Mouse (Mus musculus) testis, postnatal 14 days (tissue): ENCODE measurements around the gene Ldha.
A peak's percentile ranks its signal among the peaks of the same experiment; 100 is the strongest.
"Not testable (repeated sequence)": the region's sequence is repeated elsewhere in the genome, so short reads cannot be mapped to it uniquely, and the experiment has no call there.

ENCODE experiments used
- DNase-seq: peaks from one replicate; pipeline ENCODE4 v3.0.0; 2021; ENCODE audit warnings: low spot score

Gene Ldha

DNA sequence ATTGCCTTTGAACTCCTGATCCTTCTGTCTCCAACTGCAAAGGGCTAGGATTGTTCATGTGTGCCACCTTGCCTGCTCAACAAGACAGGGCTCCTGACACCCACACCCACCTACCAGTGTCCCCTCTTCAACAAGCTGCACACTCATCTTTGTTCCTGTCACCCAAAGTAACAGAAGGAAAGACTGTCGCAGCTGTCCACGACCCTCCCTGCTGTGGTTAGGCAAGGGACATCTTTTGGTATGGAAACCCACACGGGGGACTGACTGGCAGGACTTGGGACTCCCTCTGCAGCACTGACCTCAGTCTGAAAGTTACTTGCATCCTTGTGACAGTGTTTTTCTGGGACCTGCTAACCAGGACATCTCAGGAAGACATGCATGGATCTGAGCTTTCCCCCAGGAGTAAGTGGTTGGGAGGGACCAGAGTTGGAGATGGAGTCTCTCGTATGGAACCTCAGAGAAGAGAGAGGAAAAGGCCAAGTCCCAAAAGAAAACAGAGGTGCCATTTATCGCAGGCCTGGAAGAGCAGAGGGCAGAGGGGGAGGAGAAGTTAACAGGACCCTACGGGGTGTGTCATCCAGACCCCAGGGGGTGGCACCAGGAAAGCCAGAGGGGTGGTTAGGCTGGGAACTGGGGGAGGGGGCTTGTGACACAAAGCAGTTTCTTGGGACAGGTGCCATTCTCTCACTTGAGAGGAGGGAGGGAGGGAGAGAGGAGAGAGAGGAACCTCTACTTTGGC, at the start of gene Ldha:
TSS of gene Ldha (plus strand) at position 689 of the 739 bp plus-strand sequence.
- no peak for DNase-seq

DNA sequence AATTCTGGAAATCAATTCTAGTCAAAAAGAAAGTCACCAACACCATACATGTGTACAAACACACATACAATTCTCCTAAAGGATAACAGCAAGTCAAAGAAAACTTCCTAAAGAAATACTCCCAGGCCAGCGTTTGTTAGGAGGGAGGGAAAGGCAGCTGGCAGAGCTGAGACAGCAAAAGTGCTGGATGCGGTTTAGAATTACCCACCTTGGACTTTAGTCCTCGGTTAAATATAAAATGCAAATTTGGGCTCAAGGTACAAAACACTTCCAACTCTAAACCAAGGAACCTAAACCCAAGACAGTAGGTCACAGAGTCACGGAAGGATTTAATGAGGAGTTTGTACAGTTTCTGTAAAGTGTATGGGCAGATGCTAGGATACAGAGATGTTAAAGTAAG, 47.4 kb upstream of the Ldha start:
- DNase-seq = no peak

DNA sequence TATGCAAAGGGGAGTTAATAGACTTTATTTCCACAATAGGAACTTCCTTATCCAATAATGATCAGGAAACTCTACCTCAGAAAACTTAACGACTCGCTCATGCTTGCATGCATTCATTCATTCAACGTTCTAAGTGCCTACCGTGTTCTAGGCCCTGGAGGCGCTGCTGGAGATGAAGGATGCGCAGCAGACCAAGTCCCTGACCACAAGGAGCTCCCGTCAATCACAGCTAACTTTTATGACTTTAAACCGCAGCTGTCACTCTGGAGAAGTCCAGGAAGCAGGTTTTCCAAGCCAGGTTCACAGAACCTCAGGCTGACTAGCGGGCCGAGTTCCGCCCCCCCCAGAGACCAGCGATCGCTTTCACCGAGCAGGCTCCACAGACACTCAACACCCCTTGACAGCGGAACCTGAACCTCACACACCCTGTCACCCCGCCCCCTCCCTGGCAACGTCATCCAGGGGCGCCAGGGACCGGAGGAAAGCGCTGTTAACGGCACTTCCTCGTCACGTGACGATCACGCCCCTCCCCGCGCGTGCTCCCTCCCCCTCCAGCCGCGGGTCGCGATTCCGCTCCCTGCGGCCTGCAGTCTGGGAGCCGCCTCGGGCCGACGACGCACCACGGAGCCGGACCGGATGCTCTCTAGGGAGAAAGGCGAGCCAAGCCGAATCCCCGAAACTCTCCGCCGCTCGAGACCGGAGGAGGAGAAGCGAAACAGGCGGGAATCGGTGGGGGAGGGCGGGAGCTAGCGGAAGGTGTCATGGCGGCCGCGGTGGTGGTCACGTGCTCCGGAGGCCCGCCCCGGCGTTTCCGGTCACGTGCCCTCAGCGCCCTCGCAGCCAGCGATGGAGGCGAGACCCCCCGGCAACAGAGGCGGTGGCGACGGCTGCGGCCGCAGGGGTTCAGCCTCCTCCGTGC, 45.7 kb upstream of the Ldha start, which contains the start of the genes Hps5 and Gtf2h1:
TSS of gene Hps5 (minus strand) at position 778 of the 919 bp plus-strand sequence.
TSS of gene Gtf2h1 (plus strand) at position 817 of the 919 bp plus-strand sequence.
- DNase-seq = peak; percentile 98

DNA sequence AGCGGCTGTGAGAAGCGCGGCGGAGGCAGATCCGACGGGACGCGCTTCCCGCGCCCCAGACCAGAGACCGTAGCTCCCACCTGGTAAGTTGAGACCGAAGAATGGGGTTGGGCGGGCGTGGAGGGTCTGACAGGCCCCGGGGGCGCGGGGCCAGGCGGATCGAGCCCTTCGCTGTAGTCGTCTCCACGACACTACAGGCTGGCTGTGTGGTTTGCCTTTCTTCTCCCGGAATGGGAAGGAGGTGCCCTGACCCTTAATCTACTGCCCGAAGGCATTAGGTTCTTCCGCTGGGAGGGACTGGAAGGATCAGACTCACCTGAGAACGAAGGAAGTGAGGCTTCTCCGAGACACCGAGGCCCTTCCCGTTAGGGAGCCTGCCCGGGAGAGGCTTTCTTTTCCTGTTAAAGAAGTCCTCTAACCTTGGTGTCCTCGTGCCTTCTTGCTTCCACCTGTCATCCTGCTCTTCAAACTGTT, 45.0 kb upstream of the Ldha start:
- DNase-seq = no peak

DNA sequence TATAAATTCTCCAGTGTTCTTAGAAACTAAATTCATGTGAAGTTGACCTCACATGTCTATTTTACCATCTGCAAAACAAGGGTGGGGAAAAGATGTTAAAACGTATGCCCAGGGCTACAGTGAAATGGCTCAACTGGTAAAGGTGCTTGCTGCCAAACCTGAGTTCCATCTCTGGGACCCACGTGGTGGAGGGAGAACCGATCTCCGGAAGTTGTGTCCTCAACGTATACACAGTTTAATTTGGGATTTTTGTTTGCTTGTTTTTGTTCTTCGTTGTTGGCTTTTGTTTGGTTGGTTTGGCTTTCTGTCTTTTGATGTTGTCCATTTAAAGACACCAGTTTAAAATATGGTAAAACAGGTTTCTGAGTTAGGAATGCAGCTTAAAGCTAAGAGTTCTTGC, 44.5 kb upstream of the Ldha start:
- DNase-seq = no peak

DNA sequence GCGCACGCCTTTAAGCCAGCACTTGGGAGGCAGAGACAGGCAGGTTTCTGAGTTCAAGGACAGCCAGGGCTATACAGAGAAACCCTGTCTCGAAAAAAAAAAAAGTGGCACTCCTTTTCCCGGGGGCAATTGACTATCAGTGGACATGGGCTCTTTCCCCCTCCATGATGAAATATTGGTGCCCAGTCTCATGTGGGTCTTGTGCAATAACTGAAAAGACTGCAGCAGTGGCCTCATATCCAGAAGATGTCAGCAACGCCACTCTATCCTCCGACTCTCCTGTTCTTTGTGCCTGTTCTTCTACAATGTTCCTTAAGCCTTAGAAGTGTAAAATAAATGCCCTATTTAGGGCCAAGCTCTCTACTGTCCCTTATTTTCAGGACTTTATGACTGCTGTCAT, 30.9 kb upstream of the Ldha start:
- no peak for DNase-seq

DNA sequence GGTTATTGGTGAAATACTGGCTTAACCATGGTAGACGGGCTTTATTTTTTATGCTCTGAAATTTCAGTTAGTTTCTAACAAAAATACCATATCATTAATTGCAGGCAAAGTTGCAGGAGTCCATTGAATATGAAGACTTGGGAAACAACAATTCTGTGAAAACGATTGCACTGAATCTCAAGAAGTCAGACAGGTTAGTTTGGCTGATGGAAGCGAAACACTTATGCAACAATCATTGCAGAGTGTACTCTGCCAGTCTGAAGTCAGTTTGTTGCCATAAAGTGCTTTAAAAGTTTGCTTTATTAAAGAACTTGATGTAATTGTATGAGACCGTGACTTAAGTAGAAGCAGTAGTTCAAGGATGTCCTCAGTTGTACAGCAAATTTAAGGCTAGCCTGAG, 27.3 kb upstream of the Ldha start:
- DNase-seq = no peak

DNA sequence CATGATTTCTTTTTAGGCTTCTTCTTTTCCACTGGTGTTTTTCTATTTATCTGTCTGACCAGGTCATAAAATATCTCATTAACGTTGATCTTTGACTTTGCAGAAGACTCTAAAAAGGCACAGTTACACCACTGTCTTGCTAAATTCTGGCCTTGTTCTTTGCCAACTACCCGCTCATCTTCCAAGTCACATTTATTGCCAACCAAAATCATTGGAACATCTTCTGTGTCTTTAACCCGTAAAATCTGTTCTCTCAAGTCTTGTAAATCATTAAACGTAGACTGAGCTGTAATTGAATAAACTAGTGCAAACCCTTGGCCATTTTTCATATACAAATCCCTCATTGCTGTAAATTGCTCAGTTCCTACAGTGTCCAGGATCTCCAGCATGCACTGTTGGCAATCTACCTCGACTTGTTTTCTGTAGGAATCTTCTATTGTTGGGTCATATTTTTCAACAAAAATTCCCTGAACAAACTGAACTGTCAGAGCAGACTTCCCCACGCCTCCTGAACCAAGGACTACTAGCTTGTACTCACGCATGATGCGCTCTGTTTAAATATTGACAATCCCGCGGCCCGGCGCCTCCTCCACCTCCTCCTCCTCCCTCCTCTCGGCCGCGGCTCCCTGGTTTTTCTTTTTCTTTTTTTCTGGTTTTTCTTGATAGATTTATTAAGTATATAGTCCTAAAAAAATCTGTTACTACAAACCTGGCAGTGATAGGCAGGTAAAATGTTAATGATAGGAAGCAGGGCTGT, 20.2 kb upstream of the Ldha start:
- not testable (repeated sequence) for DNase-seq

DNA sequence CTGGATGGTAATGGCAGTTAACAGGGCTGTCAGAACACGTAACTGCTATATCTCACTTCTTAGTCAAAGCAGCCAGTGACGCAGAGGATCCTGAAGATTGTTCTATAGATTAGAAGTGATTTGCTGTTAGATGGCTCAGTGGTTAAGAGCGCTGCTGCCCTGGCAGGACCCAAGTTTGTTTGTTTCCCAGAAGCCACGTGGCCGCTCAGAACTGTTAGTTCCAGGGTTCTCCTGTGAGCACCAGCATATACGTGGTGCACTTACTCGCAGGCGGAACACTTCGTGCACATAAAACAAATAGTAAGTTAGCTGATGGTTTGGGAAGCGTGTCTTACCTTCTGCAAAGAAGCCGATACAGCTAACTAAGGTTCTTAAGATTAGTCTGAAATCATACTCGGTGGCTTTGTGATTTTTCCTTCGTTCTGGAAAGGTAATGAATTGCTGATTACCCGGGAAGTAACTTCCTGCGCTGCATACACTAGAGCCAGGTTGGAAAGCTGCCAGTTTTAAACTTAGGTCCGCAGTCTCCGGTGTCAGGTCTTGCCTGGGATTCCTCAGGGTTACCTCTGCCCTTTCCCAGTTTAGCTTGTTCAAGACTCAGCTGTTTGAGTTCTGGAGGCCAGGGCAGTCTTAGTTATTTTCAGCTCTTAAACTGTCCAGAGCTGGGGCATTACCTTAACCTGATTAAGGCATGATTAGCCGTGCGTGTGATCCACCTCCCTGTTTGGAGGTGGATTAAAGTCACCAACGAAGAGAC, 14.1 kb upstream of the Ldha start:
- DNase-seq = no peak

DNA sequence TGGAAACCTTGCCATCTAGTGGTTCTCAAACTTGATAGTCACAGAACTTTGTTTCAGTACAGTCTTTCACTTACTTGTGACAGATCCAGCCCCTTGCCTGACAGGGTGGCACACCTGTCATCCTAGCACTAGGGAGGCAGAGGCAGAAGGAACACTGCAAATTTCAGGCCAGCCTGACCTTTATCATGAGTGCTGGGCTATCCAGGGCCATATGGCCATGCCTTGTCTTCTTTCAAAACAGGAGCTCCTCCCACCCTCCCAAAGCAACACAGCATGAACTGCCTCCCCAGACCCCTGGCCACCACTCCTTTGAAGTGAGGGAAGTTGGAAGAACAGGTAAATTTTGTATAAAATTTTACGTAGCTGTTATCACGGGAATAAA, 13.5 kb upstream of the Ldha start:
- no peak for DNase-seq

DNA sequence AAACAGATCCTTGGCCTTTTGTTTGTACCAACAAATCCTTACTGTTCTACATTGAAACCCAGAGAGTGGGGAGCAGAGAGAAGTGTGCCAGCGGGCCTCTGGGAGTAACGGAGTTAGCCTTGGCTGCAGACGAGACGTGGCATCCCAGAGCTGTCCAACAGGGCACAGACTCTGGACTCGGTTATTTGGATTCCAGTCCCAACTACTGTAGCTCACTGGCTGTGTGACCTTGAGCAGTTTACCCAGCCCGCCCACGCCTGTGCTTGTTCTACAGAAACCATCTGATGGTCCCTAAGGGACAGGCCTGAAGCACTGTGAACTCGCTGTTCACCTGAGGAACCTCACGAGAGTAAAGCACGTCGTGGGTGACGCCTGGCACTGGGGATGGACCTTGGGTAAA, 11.4 kb upstream of the Ldha start:
- DNase-seq = peak; percentile 21

DNA sequence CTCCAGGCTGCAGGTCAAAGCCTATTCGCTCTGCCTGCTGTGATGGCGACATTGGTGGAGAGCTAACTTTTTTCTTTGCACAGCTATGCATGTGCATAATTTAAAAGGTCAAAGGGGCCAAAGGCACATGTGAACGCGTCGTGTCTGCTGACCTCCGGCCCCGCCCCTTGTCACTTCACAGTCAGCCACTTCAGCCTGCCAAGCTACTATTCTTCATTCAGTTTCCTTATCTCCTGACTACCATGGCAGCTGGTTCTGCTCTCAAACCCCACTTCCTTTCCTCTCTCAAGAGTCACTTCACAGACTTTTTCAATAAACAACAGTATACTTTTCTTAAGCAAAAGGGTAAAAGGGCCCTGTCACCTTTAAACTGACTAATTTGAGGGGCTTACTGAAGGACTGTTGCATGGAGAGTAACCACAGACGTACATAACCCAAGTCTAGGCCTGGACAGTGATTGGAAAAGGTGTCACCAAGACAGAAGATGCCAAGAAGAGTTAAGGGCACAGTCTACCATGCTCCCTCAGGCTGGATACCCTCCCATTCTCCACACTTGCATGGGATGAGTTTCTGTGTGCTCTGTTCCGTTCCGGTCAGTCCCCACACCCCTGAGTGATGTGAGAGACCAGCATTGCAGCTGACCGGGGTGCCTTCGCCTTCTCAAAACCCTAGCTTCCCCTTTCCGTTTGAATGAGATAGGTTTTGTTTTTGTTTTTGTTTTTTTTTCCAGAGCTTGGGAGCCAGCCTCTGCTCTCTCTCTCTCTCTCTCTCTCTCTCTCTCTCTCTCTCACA, 10.3 kb upstream of the Ldha start:
- DNase-seq = no peak

DNA sequence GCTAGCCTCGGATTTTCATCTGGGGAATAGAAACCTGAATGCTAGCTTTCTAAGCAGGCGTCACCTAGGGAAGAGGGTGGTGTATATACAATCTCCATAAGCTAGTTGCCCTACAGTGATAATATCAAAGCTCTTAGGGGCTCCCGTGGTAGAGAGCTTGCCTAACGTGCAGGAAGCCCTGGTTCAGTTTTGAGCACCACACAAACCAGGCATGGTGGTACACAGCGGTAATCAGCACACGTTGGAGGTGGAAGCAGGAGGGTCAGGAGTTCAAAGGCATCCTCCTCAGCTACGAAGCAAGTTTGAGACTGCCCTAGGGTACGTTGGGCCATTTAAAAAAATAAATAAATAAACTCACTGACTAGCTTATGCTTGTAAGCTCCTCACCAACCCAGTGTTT, 9.6 kb upstream of the Ldha start:
- no peak for DNase-seq

DNA sequence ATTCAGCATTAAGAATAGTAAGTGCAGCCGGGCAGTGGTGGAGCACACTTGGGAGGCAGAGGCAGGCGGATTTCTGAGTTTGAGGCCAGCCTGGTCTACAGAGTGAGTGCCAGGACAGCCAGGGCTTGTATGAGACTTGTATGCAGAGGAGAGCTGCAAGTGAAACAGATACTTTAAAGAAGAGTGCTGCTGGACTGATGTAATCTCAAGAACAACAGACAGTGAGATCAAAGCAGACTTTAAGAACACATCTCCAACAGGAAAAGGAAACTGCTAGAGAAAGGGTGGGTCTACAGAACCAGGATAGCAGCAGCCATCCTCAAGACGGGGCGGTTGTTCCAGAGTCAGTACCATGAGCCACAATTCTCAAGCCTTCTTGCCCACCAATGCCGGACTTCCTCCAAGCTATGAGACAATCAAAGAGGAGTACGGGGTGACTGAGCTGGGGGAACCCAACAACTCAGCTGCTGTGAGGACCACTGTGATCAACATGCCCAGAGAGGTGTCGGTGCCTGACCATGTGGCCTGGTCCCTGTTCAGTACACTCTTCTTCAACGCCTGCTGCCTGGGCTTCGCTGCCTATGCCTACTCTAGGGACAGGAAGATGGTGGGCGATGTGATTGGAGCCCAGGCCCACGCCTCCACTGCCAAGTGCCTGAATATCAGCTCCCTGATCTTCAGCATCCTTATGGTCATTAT, 9.0 kb upstream of the Ldha start:
- not testable (repeated sequence) for DNase-seq

DNA sequence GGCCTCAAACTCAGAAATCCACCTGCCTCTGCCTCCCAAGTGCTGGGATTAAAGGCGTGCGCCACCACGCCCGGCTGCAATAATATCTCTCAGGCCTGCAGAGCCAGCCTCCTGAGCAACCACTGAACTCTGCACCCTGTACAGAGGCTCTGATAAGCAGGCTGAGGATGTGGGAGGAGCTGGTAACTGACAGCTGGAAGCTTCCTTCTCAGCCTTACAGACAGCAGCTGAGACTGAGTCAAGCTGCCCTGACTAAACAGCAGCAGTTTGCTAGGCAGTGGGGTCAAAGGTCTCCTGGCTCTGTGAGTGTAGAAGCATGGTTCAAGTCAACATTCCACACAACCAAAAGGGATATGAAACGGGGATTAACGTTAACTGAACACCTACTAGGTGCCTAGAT, 8.0 kb upstream of the Ldha start:
- no peak for DNase-seq

DNA sequence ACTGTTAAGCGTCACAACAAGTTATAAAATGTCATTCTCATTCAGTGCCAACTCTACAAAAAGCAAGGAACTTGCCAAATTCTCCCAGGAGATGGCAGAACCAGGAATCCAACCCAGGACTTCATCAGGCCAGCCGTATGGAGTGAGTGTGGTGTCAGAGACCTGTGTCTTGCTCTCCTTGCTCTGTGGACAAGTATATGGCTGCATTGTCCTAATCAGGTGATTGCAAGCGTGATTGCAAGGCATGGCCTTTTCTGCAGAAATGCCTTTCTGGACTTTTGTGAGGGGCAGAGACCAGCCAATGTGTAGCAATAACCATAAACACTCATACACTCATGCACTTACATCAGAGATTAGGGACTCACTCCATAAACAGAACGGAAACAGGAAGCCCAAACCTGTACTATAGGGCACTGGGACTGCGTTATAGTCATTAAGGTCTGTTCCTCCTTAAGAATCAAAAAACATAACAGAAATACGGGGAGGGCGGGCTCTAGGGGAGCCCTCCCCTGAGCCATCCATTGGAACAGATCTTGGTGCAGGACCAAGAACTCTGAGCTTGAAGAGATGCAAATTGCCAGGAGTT, 7.5 kb upstream of the Ldha start:
- DNase-seq = no peak

DNA sequence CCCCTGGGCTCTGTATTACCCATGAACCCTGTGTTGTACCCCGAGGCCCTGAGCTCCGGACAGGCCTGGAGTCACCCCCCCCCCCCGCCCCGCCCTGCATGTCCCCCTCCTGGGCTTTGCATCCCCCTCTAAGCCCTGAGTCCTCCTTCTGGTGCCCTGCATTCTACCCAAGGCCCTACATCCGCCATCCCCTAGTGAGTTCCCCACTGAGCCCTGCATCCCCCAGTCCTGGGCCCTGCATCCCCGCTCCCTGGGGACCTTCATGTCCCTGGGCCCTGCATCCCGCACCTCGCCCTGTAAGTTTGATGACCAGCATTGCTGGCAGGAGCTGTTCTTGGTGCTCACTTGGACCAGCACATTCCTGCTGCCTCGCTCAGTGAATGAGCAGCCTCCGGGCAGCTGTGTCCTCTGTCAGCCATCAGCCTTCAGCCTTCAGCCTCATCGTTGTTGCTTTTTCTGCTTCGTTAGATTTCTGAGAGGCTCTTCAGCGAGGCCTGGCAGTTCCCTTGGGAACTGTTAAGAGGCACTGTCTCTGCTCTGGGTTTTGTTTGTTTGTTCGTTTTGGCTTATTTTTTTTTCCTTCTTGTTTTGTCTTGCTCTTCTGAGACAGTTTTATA, 6.2 kb upstream of the Ldha start:
- no peak for DNase-seq

DNA sequence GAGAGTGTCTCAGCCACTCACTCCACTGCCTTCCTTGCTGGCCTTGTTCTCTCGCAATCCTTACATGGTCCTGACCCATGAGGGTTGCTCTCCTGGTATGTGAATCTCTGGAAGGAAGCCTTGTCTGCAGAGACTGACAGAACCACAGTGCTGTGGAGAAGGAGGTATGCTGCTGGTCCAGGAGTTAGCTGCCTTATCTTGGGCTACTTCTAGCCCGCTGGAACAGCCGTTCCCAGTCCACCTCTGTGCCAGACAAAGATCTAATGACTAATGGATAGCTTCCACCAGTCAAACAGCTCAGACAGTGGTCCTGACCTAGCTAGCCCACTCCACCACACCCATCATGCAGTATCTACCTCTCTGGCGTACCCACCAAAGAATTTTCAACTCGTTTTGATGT, 4.9 kb upstream of the Ldha start:
- DNase-seq = no peak

DNA sequence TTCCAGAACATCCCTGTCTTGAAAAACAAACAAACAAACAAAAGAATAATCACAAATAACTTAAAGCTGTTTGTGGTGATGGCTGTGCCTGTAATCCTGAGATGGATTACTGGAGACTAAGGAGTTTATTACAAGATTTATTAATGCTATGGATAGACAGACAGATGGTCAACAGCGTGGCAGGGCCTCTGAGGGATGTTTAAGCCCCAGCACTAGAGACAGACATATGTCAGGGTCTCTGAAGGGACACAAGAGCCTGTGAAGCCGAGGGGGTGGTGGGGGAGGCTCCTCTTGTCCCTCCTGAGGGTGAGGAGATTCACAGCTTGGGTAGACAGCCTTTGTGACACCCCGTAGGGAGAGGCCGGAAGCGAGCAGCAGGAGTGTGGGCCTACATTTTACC, 4.2 kb upstream of the Ldha start:
- DNase-seq = no peak
